Mouse (Mus musculus) forebrain, embryonic 11.5 days (tissue): ENCODE results near the gene Gpr62. TPM values are rescaled to one million over a fixed set of nuclear protein-coding genes. Genes with fewer than 3 reads are reported as not detected.

Experiments
- ATAC-seq: fragments of 200-750 bp; cut with Nextera tagmentation; replicated peaks from 2 replicates; pipeline ENCODE4 v1.8.0; 2017; ENCODE audit warnings: moderate TSS enrichment; ENCODE audit not compliant: low FRiP score
- DNase-seq: peaks from one replicate; pipeline ENCODE4 v3.0.0-alpha.2; 2017; ENCODE audit warnings: low spot score
- H3K27ac ChIP-seq: fragments of 300-500 bp; sonication (generic); 2 replicates; pipeline ENCODE4 v1.5.1; 2014; ENCODE audit warnings: low read depth, low read length
- H3K27me3 ChIP-seq: fragments of 300-500 bp; sonication (generic); 2 replicates; pipeline ENCODE4 v1.6.1; 2014; ENCODE audit warnings: mild to moderate bottlenecking, low read length, mixed read lengths; ENCODE audit not compliant: control insufficient read depth, insufficient read depth
- H3K36me3 ChIP-seq: fragments of 300-500 bp; sonication (generic); 2 replicates; pipeline ENCODE4 v1.6.1; 2014; ENCODE audit warnings: mild to moderate bottlenecking, low read length, moderate library complexity, mixed read lengths; ENCODE audit not compliant: control insufficient read depth, insufficient read depth
- H3K4me1 ChIP-seq: fragments of 300-500 bp; sonication (generic); replicated peaks from 2 replicates; pipeline ENCODE4 v1.6.1; 2014; ENCODE audit warnings: low read length, mixed read lengths; ENCODE audit not compliant: control insufficient read depth, insufficient read depth
- H3K4me2 ChIP-seq: fragments of 300-500 bp; sonication (generic); 2 replicates; pipeline ENCODE4 v1.6.1; 2014; ENCODE audit warnings: low read depth, mild to moderate bottlenecking, low read length, moderate library complexity, mixed read lengths; ENCODE audit not compliant: severe bottlenecking
- H3K4me3 ChIP-seq: fragments of 300-500 bp; sonication (generic); 2 replicates; pipeline ENCODE4 v1.5.1; 2014; ENCODE audit warnings: low read depth, low read length
- H3K9ac ChIP-seq: fragments of 300-500 bp; sonication (generic); 2 replicates; pipeline ENCODE4 v1.6.1; 2014; ENCODE audit warnings: low read length
- H3K9me3 ChIP-seq: fragments of 300-500 bp; sonication (generic); 2 replicates; pipeline ENCODE4 v1.6.1; 2016; ENCODE audit warnings: low read length, mixed read lengths; ENCODE audit not compliant: control insufficient read depth
- WGBS: fragments of 180-500 bp; shearing (Covaris S2); extraction: QIAGEN DNeasy Blood & Tissue Kit; methylation state at CpG from one replicate; pipeline ENCODE4 v1.1.7; 2014; 5-methylcytosine and 5-hydroxymethylcytosine counted together
- polyA plus RNA-seq: library from polyadenylated mRNA; unstranded; fragments of >200 nt; fragmentation: Nextera tagmentation; extraction: Ambion mirVana; gene quantifications from 2 replicates; pipeline ENCODE4 v1.2.1, GENCODE M21; 2014

Gene Gpr62
- polyA plus RNA-seq, 1 experiment from 2014 or later: 0.19 TPM

DNA sequence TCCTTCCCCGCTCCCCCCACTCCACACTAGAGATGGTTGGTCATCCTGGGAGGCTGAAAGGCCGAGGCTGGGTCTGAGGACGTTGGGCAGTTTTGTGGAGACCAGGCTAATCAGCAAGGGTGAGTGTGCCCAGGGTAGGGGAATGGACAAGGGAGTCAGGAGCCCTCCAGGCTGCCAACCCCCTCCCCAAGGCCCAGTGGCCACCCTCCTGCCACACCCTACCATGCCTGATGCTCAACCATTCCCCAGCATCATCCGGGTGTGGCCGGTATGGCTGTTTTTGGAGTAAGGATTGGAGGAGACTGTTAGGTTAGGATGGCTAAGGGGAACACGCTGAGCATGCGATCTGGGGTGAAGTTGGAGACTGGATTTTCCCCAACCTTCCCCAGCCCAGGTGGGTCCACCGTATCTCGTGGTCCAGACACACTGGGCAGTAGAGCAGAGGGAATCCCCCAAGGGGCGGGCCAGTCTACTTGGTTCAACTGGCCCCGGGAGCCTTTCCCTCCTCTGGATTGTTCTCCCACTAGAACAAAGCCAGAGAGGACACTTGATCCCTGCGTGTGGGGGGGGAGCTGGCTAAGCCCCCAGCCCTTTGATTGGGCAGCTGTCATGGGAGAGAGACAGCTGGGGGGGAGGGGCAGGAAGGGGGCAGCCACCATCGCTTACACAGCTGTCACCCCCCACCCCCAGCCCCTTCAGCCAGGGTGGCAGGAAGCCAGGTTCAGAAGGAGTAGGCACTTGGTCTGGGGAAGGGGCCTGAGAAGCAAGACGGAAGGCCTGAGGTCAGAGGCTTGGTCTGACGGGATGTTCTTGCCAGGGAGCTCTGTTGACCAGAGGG, 9.2 kb downstream of the Gpr62 start:
- Histone ChIP-seq H3K36me3 (peaks cover 9% of the 10 kb centered on the region), H3K4me1 (peaks cover 48% of the 10 kb centered on the region)
- no peak for ATAC-seq

GRCm38 (mm10) chr9:106454888-106455681, 10.7 kb downstream of the Gpr62 start:
- WGBS: under 1% methylated on average over 17 of the region's 17 CpGs
- ATAC-seq: peak; percentile 26

More for the DNA sequence above, 9.2 kb downstream of the Gpr62 start:
- DNase-seq: peak; percentile 79
- Histone ChIP-seq H3K9ac (peak overlapping the region; percentile 98), H3K27me3 (no peaks in the 10 kb centered on the region), H3K4me2 (peak overlapping the region; percentile 73), H3K9me3 (no peaks in the 10 kb centered on the region), H3K4me3 (peak overlapping the region; percentile 85), H3K27ac (peak overlapping the region; percentile 89)
- 30% methylated on average over 15 of the region's 15 CpGs for WGBS

DNA sequence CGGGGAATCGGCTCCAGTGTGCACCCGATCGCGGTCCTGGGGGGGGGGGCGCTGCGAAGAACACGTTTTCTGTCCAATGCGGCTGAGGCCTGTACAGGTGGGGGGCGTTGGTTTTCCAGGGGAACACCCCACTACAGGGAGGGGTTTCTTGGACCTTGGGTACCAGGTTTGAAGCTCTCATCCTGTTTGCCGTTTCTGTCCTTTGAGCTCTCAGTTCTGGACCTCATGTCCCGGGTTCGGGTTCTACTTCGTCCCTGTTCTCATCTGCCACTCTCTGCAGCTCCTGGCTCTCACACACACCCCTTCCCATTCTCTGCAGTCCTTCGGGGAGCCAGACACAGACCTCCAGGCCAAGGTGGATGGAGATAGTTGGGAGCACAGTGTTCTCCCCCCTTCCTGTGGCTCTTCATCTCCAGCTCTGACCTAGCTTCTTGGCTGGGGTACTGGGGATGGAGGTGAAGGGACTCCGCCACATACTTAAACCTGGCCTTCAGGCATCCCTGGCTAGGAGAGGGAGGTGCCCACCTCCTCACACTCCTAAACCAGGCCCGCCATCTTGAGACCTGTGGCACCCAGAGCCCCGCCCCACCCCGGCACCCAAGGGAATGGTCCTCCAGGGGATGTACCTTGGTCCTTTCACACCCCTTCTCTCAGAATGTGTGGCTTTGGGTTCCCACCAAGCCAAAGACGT, 11.5 kb downstream of the Gpr62 start:
- peaks cover 48% of the 10 kb centered on the region for H3K4me1 ChIP-seq
- H3K9me3 ChIP-seq: no peaks in the 10 kb centered on the region
- ATAC-seq (peak; percentile 9), DNase-seq (no peak)
- no peaks in the 10 kb centered on the region for H3K27me3 ChIP-seq
- no peaks in the 10 kb centered on the region for H3K36me3 ChIP-seq
- H3K27ac ChIP-seq: peak overlapping the region; percentile 89
- H3K4me2 ChIP-seq: peak overlapping the region; percentile 73
- H3K9ac ChIP-seq: peak overlapping the region; percentile 98
- WGBS: under 1% methylated on average over 15 of the region's 20 CpGs
- H3K4me3 ChIP-seq: peak overlapping the region; percentile 85

More at GRCm38 (mm10) chr9:106454888-106455681, 10.7 kb downstream of the Gpr62 start:
- Histone ChIP-seq H3K4me1 (peaks cover 50% of the 10 kb centered on the region), H3K4me3 (peak overlapping the region; percentile 85), H3K9me3 (no peaks in the 10 kb centered on the region), H3K36me3 (no peaks in the 10 kb centered on the region; the same call in 1 of the 2 replicates), H3K27me3 (no peaks in the 10 kb centered on the region), H3K4me2 (peak overlapping the region; percentile 73), H3K27ac (peak overlapping the region; percentile 89), H3K9ac (peak overlapping the region; percentile 98)
- DNase-seq: peak; percentile 77

DNA sequence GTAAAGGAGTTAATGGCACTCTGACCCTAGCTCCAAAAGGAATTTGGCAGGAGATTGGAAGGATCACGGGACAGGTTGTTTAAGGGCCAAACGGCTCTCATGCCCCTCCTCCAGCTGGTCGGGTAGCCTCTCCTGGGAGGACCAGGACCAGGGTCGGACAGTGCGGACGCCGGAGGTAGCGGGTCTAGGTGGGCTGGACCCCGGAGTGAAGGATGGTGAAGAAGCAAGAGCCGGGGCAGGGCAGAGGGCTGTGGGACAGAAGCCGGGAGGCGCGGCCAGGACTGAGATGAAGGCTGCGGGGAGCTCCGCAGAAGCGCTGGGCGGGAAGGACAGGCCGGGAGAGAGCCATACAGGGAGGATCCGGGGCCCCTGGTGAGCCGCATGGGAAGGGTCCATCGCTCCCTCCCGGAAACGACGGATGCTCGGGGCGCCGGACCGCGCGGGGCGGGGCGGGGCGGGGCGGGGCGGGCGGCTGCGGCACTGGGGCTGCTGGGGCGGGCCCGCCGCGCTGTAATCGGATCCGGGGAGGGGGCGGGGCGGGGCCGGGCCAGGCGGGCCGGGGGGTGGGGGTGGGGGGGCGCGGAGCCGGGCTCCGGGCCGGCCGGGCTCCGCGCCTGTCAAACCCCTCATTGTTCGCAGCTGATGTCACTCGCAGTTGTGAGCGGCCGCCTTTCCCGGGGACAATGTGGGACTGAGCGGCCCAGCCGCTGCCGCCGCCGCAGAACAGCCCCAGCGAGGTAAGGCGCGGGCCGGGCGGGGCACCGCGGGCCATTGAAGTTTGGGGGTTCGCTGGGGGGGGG, 12.3 kb downstream of the Gpr62 start, which contains the start of gene Pcbp4:
TSS of gene Pcbp4 (plus strand) at position 21 of the 800 bp plus-strand sequence.
- under 1% methylated on average over 47 of the region's 74 CpGs for WGBS
- ATAC-seq: peak; percentile 80
- Histone ChIP-seq H3K4me3 (peak within 1 kb of the TSS; percentile 85), H3K27me3 (no peaks in the 10 kb centered on the region), H3K4me1 (peaks cover 48% of the 10 kb centered on the region), H3K36me3 (no peaks in the 10 kb centered on the region), H3K4me2 (peak within 1 kb of the TSS; percentile 73), H3K9ac (peak within 1 kb of the TSS; percentile 98), H3K9me3 (no peaks in the 10 kb centered on the region), H3K27ac (peak within 1 kb of the TSS; percentile 89)
- peak; percentile 94 for DNase-seq

DNA sequence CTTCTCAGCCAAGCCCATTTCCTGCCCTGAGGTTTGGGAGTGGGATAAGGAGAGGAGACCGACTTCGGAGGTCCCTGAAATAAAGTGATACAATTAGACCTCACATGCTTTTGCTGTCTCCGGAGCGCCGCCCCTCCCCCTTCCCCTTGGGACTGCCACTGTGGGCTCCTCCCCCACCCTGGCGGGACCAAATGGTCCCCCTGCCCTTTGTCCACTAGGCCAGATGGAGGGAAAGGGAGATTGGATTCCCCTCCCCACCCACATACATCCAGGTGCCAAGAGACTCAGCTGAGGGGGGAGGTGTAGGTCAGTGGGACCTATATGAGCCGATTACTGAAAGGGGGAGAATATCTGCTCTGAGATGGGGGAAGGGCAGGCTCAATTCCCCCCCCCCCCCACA, 12.9 kb downstream of the Gpr62 start:
- Histone ChIP-seq H3K27ac (peak overlapping the region; percentile 89), H3K9ac (peak overlapping the region; percentile 98), H3K36me3 (no peaks in the 10 kb centered on the region), H3K4me3 (peak overlapping the region; percentile 85), H3K4me2 (peak overlapping the region; percentile 73), H3K27me3 (no peaks in the 10 kb centered on the region), H3K4me1 (peaks cover 49% of the 10 kb centered on the region), H3K9me3 (no peaks in the 10 kb centered on the region)
- peak; percentile 9 for ATAC-seq
- DNase-seq: peak; percentile 87
- 1% methylated on average over 6 of the region's 7 CpGs for WGBS

GRCm38 (mm10) chr9:106452351-106452750, 13.4 kb downstream of the Gpr62 start:
- no peak for ATAC-seq
- 20% methylated on average over 6 of the region's 6 CpGs for WGBS
- H3K9me3 ChIP-seq: no peaks in the 10 kb centered on the region
- H3K4me1 ChIP-seq: peaks cover 46% of the 10 kb centered on the region
- peak overlapping the region; percentile 73 for H3K4me2 ChIP-seq
- no peak for DNase-seq
- H3K27me3 ChIP-seq: no peaks in the 10 kb centered on the region
- peak overlapping the region; percentile 89 for H3K27ac ChIP-seq
- H3K36me3 ChIP-seq: no peaks in the 10 kb centered on the region
- H3K9ac ChIP-seq: peak overlapping the region; percentile 98
- peak overlapping the region; percentile 85 for H3K4me3 ChIP-seq

GRCm38 (mm10) chr9:106451899-106452298, 13.8 kb downstream of the Gpr62 start:
- H3K4me2 ChIP-seq: peak overlapping the region; percentile 73; the same call in 1 of the 2 replicates
- no peaks in the 10 kb centered on the region for H3K36me3 ChIP-seq
- H3K9me3 ChIP-seq: no peaks in the 10 kb centered on the region
- peaks cover 41% of the 10 kb centered on the region for H3K4me1 ChIP-seq
- H3K4me3 ChIP-seq: no peak overlapping the region; the same call in 1 of the 2 replicates
- H3K27ac ChIP-seq: no peak overlapping the region
- H3K27me3 ChIP-seq: no peaks in the 10 kb centered on the region
- DNase-seq (no peak), ATAC-seq (no peak)
- H3K9ac ChIP-seq: peak overlapping the region; percentile 24; the same call in 1 of the 2 replicates
- WGBS: 58% methylated on average over 2 of the region's 2 CpGs
